Mouse (Mus musculus) B cell, adult (primary cell): ENCODE measurements around the gene Etnppl. TPM values are rescaled to one million over a fixed set of nuclear protein-coding genes. Genes with fewer than 3 reads are reported as not detected.

ENCODE experiments used
- total RNA-seq: library from RNA; stranded (reverse); gene quantifications from 4 replicates; pipeline ENCODE4 v1.2.4, GENCODE M21; 2023; ENCODE audit not compliant: inconsistent age

Gene Etnppl
- total RNA-seq = not detected in 4 replicates

DNA sequence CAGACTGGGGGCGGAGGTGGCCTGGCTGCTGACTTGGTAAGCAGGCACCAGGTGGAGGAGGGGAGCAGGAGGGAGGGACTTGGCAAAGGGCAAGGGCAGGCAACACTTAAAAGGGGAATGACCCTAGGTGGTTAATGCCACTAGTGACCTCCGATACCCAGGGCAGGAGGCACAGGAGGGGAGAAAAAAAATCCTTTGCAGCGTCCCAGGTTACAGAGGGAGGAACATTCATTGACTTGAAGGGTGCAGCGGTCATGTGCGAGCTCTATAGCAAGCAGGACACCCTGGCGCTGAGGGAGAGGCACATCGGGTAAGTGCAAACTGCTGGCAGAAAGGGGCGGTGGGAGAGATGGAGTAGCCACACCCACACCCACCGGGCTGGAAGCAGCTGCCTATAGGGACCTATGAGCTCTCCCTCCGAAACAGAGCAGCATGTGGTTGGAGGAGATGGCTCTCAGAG lies at the start of gene Etnppl:
Gene Etnppl, plus strand, starts transcription at position 10 of the 460 bp plus-strand sequence.

Other genes with a start within 250 kb of the Etnppl start
- gene Ostc, start 92.0 kb downstream of the Etnppl start, total RNA-seq = 60.2 to 71.6 TPM (median 60.6 TPM) in 4 replicates
- 1,497 to 1,733 TPM (median 1,645 TPM) in 4 replicates for gene Rpl34, start 113.0 kb downstream of the Etnppl start, total RNA-seq